Mouse (Mus musculus): ENCODE results near the gene Antxr1. TPM values are rescaled to one million over a fixed set of nuclear protein-coding genes. Genes with fewer than 3 reads are reported as not detected.
"Not testable (repeated sequence)": the region's sequence is repeated elsewhere in the genome, so short reads cannot be mapped to it uniquely, and the experiment has no call there.

Antxr1 gene
- polyA plus RNA-seq, 1 experiment from 2014 or later = 2.7 TPM

DNA sequence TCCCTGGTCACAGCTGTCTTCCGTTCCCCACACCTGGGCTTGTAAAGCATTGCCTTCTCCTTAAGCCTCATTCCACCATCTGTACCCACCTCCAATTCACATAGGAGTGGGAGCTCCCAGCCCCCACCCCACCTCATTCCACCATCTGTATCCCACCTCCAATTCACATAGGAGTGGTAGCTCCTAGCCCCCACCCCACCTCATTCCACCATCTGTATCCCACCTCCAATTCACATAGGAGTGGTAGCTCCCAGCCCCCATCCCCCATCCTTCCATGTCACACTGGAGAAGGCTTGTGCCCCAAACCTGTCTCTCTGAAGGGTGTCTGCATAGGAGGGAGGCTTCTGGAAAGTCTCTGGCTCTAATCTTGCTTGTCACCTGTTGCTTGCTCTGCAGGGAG, 232.3 kb downstream of the Antxr1 start:
- Histone ChIP-seq H3K27ac (ENCODE audit: low read length) (no peak overlapping the region), H3K4me3 (ENCODE audit: low read depth, low read length) (no peak overlapping the region), H3K9me3 (replicated peaks; ENCODE audit: control insufficient read depth, low read length, poor library complexity, severe bottlenecking) (no peaks in the 10 kb centered on the region), H3K36me3 (ENCODE audit: control insufficient read depth, insufficient read depth, low read length) (no peaks in the 10 kb centered on the region), H3K9ac (ENCODE audit: low read depth, low read length) (no peak overlapping the region), H3K4me1 (ENCODE audit: control insufficient read depth, insufficient read depth, low read length) (peaks cover 10% of the 10 kb centered on the region), H3K27me3 (ENCODE audit: control insufficient read depth, insufficient read depth, low read depth, low read length) (no peaks in the 10 kb centered on the region), H3K4me2 (ENCODE audit: low read length) (no peak overlapping the region)
- 88% methylated on average over 1 of the region's 1 CpGs for WGBS
- ATAC-seq = no peak

DNA sequence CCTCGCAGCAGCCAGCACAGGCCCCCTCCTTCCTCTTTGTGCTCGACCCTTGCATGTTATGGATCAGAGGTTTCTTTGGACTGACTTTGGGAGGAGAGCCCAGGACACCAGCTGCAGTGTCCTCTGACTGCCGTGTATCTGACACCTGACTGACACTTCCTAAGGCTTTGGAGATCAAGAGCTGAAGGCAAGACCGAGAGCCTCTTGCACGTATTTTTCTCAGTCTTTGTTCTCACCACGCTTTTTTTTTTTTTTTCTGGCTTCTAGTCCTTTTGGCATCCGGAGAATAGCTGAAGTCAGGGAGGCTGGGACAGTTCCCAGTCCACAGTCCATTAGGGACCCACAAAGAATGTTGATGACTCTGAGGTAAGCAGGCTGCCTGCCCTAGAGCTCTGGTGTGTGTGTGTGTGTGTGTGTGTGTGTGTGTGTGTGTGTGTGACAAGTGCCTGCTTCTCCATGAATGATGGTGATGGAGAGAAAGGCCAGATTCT, 233.2 kb downstream of the Antxr1 start:
- Histone ChIP-seq H3K4me2 (ENCODE audit: low read length) (no peak overlapping the region), H3K9me3 (replicated peaks; ENCODE audit: control insufficient read depth, low read length, poor library complexity, severe bottlenecking) (no peaks in the 10 kb centered on the region), H3K9ac (ENCODE audit: low read depth, low read length) (no peak overlapping the region), H3K4me1 (ENCODE audit: control insufficient read depth, insufficient read depth, low read length) (peaks cover 10% of the 10 kb centered on the region), H3K27me3 (ENCODE audit: control insufficient read depth, insufficient read depth, low read depth, low read length) (no peaks in the 10 kb centered on the region), H3K36me3 (ENCODE audit: control insufficient read depth, insufficient read depth, low read length) (no peaks in the 10 kb centered on the region), H3K27ac (ENCODE audit: low read length) (no peak overlapping the region), H3K4me3 (ENCODE audit: low read depth, low read length) (no peak overlapping the region)
- ATAC-seq = peak; percentile 43; the same call in 1 of the 2 replicates
- 17% methylated on average over 7 of the region's 7 CpGs for WGBS

DNA sequence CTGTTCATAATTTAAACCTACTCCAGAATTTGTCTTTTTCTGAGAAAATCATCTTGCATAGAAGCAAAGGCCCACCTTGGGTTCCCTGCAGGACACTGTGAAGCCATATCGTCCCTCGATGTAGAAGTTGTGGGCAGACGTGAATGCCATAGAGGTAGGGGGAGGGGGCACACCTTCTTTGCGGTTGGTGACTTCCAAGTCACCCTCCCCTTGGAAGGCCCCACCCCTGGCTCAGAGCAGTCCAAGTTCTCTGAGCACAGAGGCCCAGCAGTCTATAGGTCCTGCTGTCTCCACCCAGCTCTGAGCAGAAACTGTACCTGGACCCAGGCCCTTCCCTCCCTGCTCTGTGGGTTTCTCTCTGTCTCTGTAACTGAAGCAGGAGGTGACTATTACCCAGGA, 233.7 kb downstream of the Antxr1 start:
- H3K4me1 ChIP-seq (ENCODE audit: control insufficient read depth, insufficient read depth, low read length) = peaks cover 10% of the 10 kb centered on the region
- no peaks in the 10 kb centered on the region for H3K36me3 ChIP-seq (ENCODE audit: control insufficient read depth, insufficient read depth, low read length)
- no peak overlapping the region for H3K4me2 ChIP-seq (ENCODE audit: low read length)
- no peaks in the 10 kb centered on the region for H3K27me3 ChIP-seq (ENCODE audit: control insufficient read depth, insufficient read depth, low read depth, low read length)
- WGBS = 26% methylated on average over 4 of the region's 4 CpGs
- no peak overlapping the region for H3K27ac ChIP-seq (ENCODE audit: low read length)
- H3K9me3 ChIP-seq (replicated peaks; ENCODE audit: control insufficient read depth, low read length, poor library complexity, severe bottlenecking) = no peaks in the 10 kb centered on the region
- peak; percentile 34; the same call in 1 of the 2 replicates for ATAC-seq
- H3K9ac ChIP-seq (ENCODE audit: low read depth, low read length) = no peak overlapping the region
- no peak overlapping the region for H3K4me3 ChIP-seq (ENCODE audit: low read depth, low read length)

DNA sequence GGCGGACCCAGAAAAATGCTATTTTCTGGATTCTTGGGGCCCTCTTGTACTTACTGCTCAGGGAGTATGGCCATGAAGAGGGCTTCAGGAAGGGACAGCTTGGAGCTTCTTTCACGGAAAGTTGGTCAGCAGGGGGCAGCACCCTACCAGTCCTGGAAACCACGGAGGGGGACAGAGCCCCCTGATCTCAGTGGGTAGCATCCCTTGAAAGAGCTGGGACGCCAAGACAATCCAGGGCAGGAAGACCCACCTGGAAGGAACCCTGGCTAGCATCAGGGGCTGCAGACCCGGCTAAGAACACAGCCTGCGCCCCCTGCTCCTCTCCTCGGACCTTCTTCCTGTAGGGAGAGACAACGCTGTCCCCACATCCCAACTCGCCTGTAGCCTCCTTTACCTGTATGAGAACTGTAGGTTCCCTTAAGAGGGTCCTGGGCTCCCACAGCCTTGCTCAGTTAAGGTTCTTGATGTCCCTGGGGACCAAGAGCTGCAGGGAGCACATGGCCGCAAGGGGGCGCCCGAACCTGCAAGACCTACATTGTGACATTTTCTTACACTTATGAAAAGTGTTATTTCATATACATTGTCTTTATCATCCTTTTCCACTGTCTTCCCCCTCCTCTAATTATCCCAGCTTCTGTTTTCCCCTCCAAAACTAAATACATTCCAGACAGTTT, 234.2 kb downstream of the Antxr1 start:
- Histone ChIP-seq H3K27ac (ENCODE audit: low read length) (no peak overlapping the region), H3K4me1 (ENCODE audit: control insufficient read depth, insufficient read depth, low read length) (peaks cover 10% of the 10 kb centered on the region), H3K4me3 (ENCODE audit: low read depth, low read length) (peak overlapping the region; percentile 20), H3K9ac (ENCODE audit: low read depth, low read length) (peak overlapping the region; percentile 57), H3K9me3 (replicated peaks; ENCODE audit: control insufficient read depth, low read length, poor library complexity, severe bottlenecking) (no peaks in the 10 kb centered on the region), H3K27me3 (ENCODE audit: control insufficient read depth, insufficient read depth, low read depth, low read length) (no peaks in the 10 kb centered on the region), H3K36me3 (ENCODE audit: control insufficient read depth, insufficient read depth, low read length) (no peaks in the 10 kb centered on the region), H3K4me2 (ENCODE audit: low read length) (peak overlapping the region; percentile 62)
- 11% methylated on average over 12 of the region's 12 CpGs for WGBS
- ATAC-seq = peak; percentile 63

DNA sequence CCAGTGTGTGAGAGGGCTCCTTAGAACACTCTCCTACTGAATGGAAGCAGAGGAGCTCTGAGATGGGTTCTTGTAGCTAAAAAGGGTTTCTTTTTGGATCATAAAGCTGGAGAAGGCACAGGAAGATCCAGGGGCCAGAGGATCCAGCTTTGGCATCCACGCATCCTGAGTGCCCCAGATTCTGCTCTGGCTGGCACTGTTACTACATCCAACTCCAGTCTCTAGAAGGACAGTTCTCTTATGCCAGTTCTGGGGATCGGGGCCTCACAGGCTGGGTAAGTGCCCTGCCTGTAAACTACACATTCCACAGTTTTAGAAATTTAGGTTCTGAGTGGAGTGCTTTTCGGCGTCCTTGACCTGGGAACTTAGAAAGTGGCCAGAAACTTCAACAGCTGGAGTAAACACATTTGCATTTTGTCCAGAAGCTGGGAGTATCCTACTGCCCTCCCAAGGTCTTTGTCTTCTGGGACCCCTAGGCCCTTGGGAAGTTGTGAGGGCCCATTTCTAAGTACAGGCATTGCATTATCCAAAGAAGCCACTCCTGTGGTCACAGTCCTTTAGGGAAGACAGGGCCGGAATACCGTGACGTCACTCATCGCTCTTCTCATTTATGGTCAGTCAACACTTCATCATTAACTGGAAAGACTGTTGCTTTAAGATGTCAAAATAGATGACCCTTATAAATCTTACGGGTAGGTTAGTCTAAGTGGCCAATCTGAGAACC, 235.2 kb downstream of the Antxr1 start:
- Histone ChIP-seq H3K9me3 (replicated peaks; ENCODE audit: control insufficient read depth, low read length, poor library complexity, severe bottlenecking) (no peaks in the 10 kb centered on the region), H3K4me2 (ENCODE audit: low read length) (no peak overlapping the region), H3K9ac (ENCODE audit: low read depth, low read length) (no peak overlapping the region), H3K36me3 (ENCODE audit: control insufficient read depth, insufficient read depth, low read length) (no peaks in the 10 kb centered on the region), H3K27ac (ENCODE audit: low read length) (peak overlapping the region; percentile 71), H3K27me3 (ENCODE audit: control insufficient read depth, insufficient read depth, low read depth, low read length) (no peaks in the 10 kb centered on the region), H3K4me1 (ENCODE audit: control insufficient read depth, insufficient read depth, low read length) (peaks cover 10% of the 10 kb centered on the region), H3K4me3 (ENCODE audit: low read depth, low read length) (no peak overlapping the region)
- WGBS = 91% methylated on average over 9 of the region's 9 CpGs
- no peak; the same call in 1 of the 2 replicates for ATAC-seq

DNA sequence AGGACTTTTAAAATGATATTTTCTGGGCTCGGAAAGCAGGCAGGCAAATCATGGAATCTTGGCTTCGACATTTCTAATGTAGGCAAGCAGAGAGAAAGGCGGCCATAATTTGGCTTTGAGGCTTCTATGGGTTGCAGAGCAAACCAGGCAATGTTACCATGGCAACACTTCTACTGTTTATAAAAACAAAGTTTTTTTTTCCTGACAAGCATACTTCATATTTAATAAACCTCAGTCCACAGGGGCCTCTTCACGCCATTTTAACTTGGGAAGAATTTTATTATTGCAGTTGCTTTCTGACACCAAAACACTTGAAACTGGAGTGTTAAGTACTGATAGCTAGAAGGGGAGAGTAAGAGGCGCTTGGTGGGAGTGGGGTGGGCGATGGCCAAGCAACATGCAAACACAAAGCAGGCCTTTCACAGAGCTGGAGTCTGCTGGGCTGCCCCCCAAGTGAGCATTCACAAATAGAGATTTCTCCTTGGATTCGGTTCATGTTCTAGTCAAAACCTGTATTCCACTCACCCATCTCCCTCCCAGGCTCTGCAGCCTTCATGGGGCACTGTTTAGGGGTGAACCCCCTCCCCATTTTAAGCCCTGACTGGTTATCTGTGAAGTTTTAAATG, 235.8 kb downstream of the Antxr1 start:
- Histone ChIP-seq H3K27me3 (ENCODE audit: control insufficient read depth, insufficient read depth, low read depth, low read length) (no peaks in the 10 kb centered on the region), H3K27ac (ENCODE audit: low read length) (peak overlapping the region; percentile 71), H3K4me3 (ENCODE audit: low read depth, low read length) (no peak overlapping the region), H3K36me3 (ENCODE audit: control insufficient read depth, insufficient read depth, low read length) (no peaks in the 10 kb centered on the region), H3K9ac (ENCODE audit: low read depth, low read length) (no peak overlapping the region), H3K9me3 (replicated peaks; ENCODE audit: control insufficient read depth, low read length, poor library complexity, severe bottlenecking) (no peaks in the 10 kb centered on the region), H3K4me1 (ENCODE audit: control insufficient read depth, insufficient read depth, low read length) (peaks cover 10% of the 10 kb centered on the region), H3K4me2 (ENCODE audit: low read length) (no peak overlapping the region)
- WGBS = 37% methylated on average over 7 of the region's 7 CpGs
- ATAC-seq = peak; percentile 57

DNA sequence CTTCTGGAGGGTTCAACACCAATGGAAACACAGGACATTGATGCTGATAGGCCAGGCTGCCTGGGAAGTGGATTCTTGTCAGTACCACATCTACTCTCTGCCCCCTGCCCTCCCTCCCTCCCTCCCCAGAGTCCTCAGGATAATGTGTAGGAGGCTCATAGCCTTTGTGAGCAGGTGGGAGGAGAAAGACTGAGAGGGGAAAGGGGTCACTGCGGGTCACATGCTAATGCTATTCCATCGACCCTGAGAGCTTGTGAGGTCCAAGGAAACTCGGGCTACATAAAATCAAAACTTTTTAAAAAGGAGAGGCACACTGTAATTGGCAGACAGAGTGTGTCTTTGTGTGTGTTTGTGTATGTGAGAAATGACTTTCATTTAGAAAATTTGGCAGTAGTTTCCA, 236.4 kb downstream of the Antxr1 start:
- 10% methylated on average over 3 of the region's 3 CpGs for WGBS
- no peak for ATAC-seq

DNA sequence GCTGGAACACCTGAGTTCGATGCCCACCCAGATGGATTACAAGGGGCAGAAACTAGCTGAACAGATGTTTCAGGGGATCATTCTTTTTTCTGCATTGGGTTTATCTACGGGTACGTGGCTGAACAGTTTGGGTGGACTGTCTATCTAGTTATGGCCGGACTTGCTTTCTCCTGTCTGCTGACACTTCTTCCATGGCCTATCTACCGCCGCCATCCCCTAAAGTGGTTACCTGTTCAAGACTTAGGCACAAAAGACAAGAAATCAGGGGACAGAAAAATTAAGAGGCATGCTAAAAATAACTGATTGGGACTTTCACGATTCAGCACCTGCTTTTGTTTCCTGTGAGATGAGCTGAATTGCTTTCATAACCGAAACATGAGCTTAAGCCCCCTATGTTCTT, 242.0 kb downstream of the Antxr1 start:
- not testable (repeated sequence) for H3K36me3 ChIP-seq (ENCODE audit: control insufficient read depth, insufficient read depth, low read length); H3K4me2 ChIP-seq (ENCODE audit: low read length); H3K4me1 ChIP-seq (ENCODE audit: control insufficient read depth, insufficient read depth, low read length); H3K4me3 ChIP-seq (ENCODE audit: low read depth, low read length); ATAC-seq; H3K27me3 ChIP-seq (ENCODE audit: control insufficient read depth, insufficient read depth, low read depth, low read length); H3K9ac ChIP-seq (ENCODE audit: low read depth, low read length); H3K9me3 ChIP-seq (replicated peaks; ENCODE audit: control insufficient read depth, low read length, poor library complexity, severe bottlenecking); H3K27ac ChIP-seq (ENCODE audit: low read length)
- 90% methylated on average over 8 of the region's 8 CpGs for WGBS

More for the DNA sequence above, 236.4 kb downstream of the Antxr1 start:
- no peak overlapping the region for H3K4me3 ChIP-seq (ENCODE audit: low read depth, low read length)
- H3K27ac ChIP-seq (ENCODE audit: low read length) = peak overlapping the region; percentile 71
- H3K27me3 ChIP-seq (ENCODE audit: control insufficient read depth, insufficient read depth, low read depth, low read length) = no peaks in the 10 kb centered on the region
- H3K9me3 ChIP-seq (replicated peaks; ENCODE audit: control insufficient read depth, low read length, poor library complexity, severe bottlenecking) = no peaks in the 10 kb centered on the region
- no peak overlapping the region for H3K4me2 ChIP-seq (ENCODE audit: low read length)
- peaks cover 10% of the 10 kb centered on the region for H3K4me1 ChIP-seq (ENCODE audit: control insufficient read depth, insufficient read depth, low read length)
- H3K36me3 ChIP-seq (ENCODE audit: control insufficient read depth, insufficient read depth, low read length) = no peaks in the 10 kb centered on the region
- H3K9ac ChIP-seq (ENCODE audit: low read depth, low read length) = no peak overlapping the region

DNA sequence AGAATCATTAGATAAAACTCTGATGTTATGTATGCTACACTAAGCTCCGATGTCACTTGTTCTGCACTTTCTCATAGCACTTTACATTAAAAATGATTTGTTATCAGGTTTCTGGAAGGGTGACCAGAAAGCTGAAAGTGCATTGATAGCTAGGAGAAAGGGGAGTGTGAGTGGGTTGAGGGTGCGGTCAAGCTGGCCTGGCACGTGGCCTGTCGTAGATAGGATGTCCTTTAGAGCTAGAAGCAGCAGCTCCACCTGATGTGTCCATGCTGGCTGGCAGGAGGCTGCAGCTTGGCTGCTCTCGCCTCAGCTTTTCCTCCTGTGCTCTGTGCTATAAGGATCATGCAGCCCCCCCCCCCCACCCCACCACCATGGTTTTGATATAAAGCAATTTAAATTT, 243.1 kb downstream of the Antxr1 start:
- no peak overlapping the region for H3K27ac ChIP-seq (ENCODE audit: low read length)
- H3K4me3 ChIP-seq (ENCODE audit: low read depth, low read length) = no peak overlapping the region
- ATAC-seq = no peak
- no peaks in the 10 kb centered on the region for H3K9me3 ChIP-seq (replicated peaks; ENCODE audit: control insufficient read depth, low read length, poor library complexity, severe bottlenecking)
- H3K9ac ChIP-seq (ENCODE audit: low read depth, low read length) = no peak overlapping the region
- H3K27me3 ChIP-seq (ENCODE audit: control insufficient read depth, insufficient read depth, low read depth, low read length) = no peaks in the 10 kb centered on the region
- H3K4me2 ChIP-seq (ENCODE audit: low read length) = no peak overlapping the region
- 97% methylated on average over 5 of the region's 5 CpGs for WGBS
- no peaks in the 10 kb centered on the region for H3K4me1 ChIP-seq (ENCODE audit: control insufficient read depth, insufficient read depth, low read length)
- peaks cover 7% of the 10 kb centered on the region; the same call in 1 of the 2 replicates for H3K36me3 ChIP-seq (ENCODE audit: control insufficient read depth, insufficient read depth, low read length)
